Mouse (Mus musculus): ENCODE data around the gene Rac1. TPM values are rescaled to one million over a fixed set of nuclear protein-coding genes. Genes with fewer than 3 reads are reported as not detected.
A peak's percentile ranks its signal among the peaks of the same experiment; 100 is the strongest.

Rac1 gene
- polyA plus RNA-seq, 1 experiment = 141 TPM

GRCm38 (mm10) chr5:143465156-143466085 lies 62.4 kb downstream of the Rac1 start:
- peaks cover 2% of the 10 kb centered on the region; the same call in 1 of the 2 replicates for H3K36me3 ChIP-seq (ENCODE audit: control insufficient read depth, insufficient read depth, low read length)
- no peak for DNase-seq (ENCODE audit: low read depth in 1 of 2, low spot score in 2 of 2)
- H3K27ac ChIP-seq (ENCODE audit: insufficient read depth, low read length) = no peak overlapping the region
- peaks cover 6% of the 10 kb centered on the region; the same call in 1 of the 2 replicates for H3K4me1 ChIP-seq (ENCODE audit: control insufficient read depth, insufficient read depth, insufficient read length)
- no peaks in the 10 kb centered on the region for H3K27me3 ChIP-seq (ENCODE audit: control insufficient read depth, insufficient read depth, low read length)
- no peak for TF ChIP-seq CTCF (IDR thresholded peaks at IDR 0.05; ENCODE audit: extremely low read depth, insufficient read depth, insufficient read length, insufficient replicate concordance)
- TF ChIP-seq POLR2A (IDR thresholded peaks at IDR 0.05; ENCODE audit: low read depth, low read length) = no peak
- 34% methylated on average over 23 of the region's 23 CpGs for whole genome bisulfite sequencing
- peak overlapping the region; percentile 70 for H3K4me3 ChIP-seq (ENCODE audit: extremely low read depth, insufficient read depth, insufficient read length)

DNA sequence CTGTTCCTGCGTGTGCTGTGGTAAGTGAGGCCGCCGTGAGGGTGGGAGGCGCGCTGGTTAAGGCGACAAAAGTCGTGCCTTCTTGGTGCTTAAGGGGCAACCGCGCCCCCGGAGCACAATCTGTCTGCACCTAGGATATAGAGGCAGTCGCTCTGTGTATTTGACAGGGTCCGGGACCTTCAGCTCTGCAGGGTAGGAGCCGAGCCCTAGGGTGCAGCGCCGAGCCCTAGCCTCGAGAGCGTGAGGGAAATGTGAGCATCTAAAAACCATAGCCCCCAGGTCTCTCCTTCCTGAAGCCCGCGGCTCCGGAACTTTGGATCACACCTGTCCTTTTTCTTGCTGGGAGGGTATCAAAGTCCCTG lies 63.1 kb downstream of the Rac1 start:
- peak overlapping the region; percentile 70 for H3K4me3 ChIP-seq (ENCODE audit: extremely low read depth, insufficient read depth, insufficient read length)
- peaks cover 4% of the 10 kb centered on the region; the same call in 1 of the 2 replicates for H3K4me1 ChIP-seq (ENCODE audit: control insufficient read depth, insufficient read depth, insufficient read length)
- no peak for TF ChIP-seq CTCF (IDR thresholded peaks at IDR 0.05; ENCODE audit: extremely low read depth, insufficient read depth, insufficient read length, insufficient replicate concordance)
- TF ChIP-seq POLR2A (IDR thresholded peaks at IDR 0.05; ENCODE audit: low read depth, low read length) = no peak
- H3K27me3 ChIP-seq (ENCODE audit: control insufficient read depth, insufficient read depth, low read length) = no peaks in the 10 kb centered on the region
- H3K27ac ChIP-seq (ENCODE audit: insufficient read depth, low read length) = peak overlapping the region; percentile 42
- DNase-seq (ENCODE audit: low read depth in 1 of 2, low spot score in 2 of 2) = no peak
- H3K36me3 ChIP-seq (ENCODE audit: control insufficient read depth, insufficient read depth, low read length) = peaks cover 2% of the 10 kb centered on the region; the same call in 1 of the 2 replicates
- under 1% methylated on average over 20 of the region's 20 CpGs for WGBS

- peak; percentile 78 to 90 for DNase-seq (ENCODE audit: low read depth in 1 of 2, low spot score in 2 of 2)
- WGBS = 2% methylated on average over 43 of the region's 43 CpGs
- H3K4me3 ChIP-seq (ENCODE audit: extremely low read depth, insufficient read depth, insufficient read length) = peak within 1 kb of the TSS; percentile 70
- peaks cover 2% of the 10 kb centered on the region; the same call in 1 of the 2 replicates for H3K36me3 ChIP-seq (ENCODE audit: control insufficient read depth, insufficient read depth, low read length)
- H3K4me1 ChIP-seq (ENCODE audit: control insufficient read depth, insufficient read depth, insufficient read length) = peaks cover 4% of the 10 kb centered on the region; the same call in 1 of the 2 replicates
- TF ChIP-seq POLR2A (IDR thresholded peaks at IDR 0.05; ENCODE audit: low read depth, low read length) = peak; percentile 80
- TF ChIP-seq CTCF (IDR thresholded peaks at IDR 0.05; ENCODE audit: extremely low read depth, insufficient read depth, insufficient read length, insufficient replicate concordance) = no peak
- H3K27ac ChIP-seq (ENCODE audit: insufficient read depth, low read length) = peak within 1 kb of the TSS; percentile 42
- H3K27me3 ChIP-seq (ENCODE audit: control insufficient read depth, insufficient read depth, low read length) = no peaks in the 10 kb centered on the region
These were observed 63.6 kb downstream of the Rac1 start, which contains the start of gene Daglb for GRCm38 (mm10) chr5:143464100-143464756. TSS of gene Daglb (plus strand) at chr5:143464584.

DNA sequence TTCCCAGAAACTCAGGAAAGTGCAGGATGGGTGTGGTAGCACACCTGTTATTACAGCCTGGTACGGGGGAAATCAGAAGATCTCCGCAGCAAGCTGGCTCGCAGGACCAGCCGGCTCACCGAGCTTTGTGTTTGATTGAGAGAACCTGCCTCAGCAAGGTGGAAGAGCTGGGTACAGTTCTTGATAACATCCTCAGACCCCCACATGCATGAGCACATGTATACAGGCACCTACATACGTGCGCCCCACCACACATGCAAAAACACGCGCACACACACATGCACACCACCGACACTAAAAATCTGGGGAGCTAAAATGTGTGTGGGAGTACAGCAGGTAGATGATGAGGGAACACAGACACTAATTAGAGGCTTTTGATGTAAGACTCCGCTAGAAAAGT lies 64.2 kb downstream of the Rac1 start:
- H3K36me3 ChIP-seq (ENCODE audit: control insufficient read depth, insufficient read depth, low read length) = peaks cover 2% of the 10 kb centered on the region; the same call in 1 of the 2 replicates
- H3K4me3 ChIP-seq (ENCODE audit: extremely low read depth, insufficient read depth, insufficient read length) = peak overlapping the region; percentile 70
- no peak overlapping the region for H3K27ac ChIP-seq (ENCODE audit: insufficient read depth, low read length)
- TF ChIP-seq POLR2A (IDR thresholded peaks at IDR 0.05; ENCODE audit: low read depth, low read length) = no peak
- TF ChIP-seq CTCF (IDR thresholded peaks at IDR 0.05; ENCODE audit: extremely low read depth, insufficient read depth, insufficient read length, insufficient replicate concordance) = no peak
- 91% methylated on average over 11 of the region's 11 CpGs for WGBS
- no peaks in the 10 kb centered on the region for H3K27me3 ChIP-seq (ENCODE audit: control insufficient read depth, insufficient read depth, low read length)
- no peak for DNase-seq (ENCODE audit: low read depth in 1 of 2, low spot score in 2 of 2)
- peaks cover 4% of the 10 kb centered on the region; the same call in 1 of the 2 replicates for H3K4me1 ChIP-seq (ENCODE audit: control insufficient read depth, insufficient read depth, insufficient read length)

Other genes with a start within 250 kb of the Rac1 start
- 0.91 and 1.1 TPM in 2 replicates for gene Zfp853, start 234.4 kb downstream of the Rac1 start, polyA plus RNA-seq (2012; rRNA removed)
- 24.9 and 35.0 TPM in 2 replicates for gene E130309D02Rik, start 212.7 kb downstream of the Rac1 start, polyA plus RNA-seq (2012; rRNA removed)
- gene Zdhhc4, start 198.8 kb downstream of the Rac1 start, polyA plus RNA-seq (2012; rRNA removed) = 55.2 and 60.2 TPM in 2 replicates
- not detected in 2 replicates for gene Grid2ip, start 170.7 kb downstream of the Rac1 start, polyA plus RNA-seq (2012; rRNA removed)
- gene Kdelr2, start 124.2 kb downstream of the Rac1 start, polyA plus RNA-seq (2012; rRNA removed) = 45.1 and 63.8 TPM in 2 replicates
- 14.9 and 17.6 TPM in 2 replicates for gene Daglb, start 63.5 kb downstream of the Rac1 start, polyA plus RNA-seq (2012; rRNA removed)
- 12.3 and 15.2 TPM in 2 replicates for gene Cyth3, start 94.4 kb upstream of the Rac1 start, polyA plus RNA-seq (2012; rRNA removed)
- gene Usp42, start 204.2 kb upstream of the Rac1 start, polyA plus RNA-seq (2012; rRNA removed) = 7.2 and 8.0 TPM in 2 replicates

All from spleen, adult 2 months (tissue).